Mouse (Mus musculus) heart, embryonic 11.5 days (tissue): ENCODE measurements around the gene Scel. TPM values are rescaled to one million over a fixed set of nuclear protein-coding genes. Genes with fewer than 3 reads are reported as not detected.
A peak's percentile ranks its signal among the peaks of the same experiment; 100 is the strongest.

Source experiments
- ATAC-seq: fragments of 200-750 bp; cut with Nextera tagmentation; replicated peaks from 2 replicates; pipeline ENCODE4 v1.8.0; 2017; ENCODE audit warnings: moderate library complexity; ENCODE audit not compliant: insufficient number of reproducible peaks, low FRiP score, low TSS enrichment
- H3K27ac ChIP-seq: fragments of 300-500 bp; sonication (generic); 2 replicates; pipeline ENCODE4 v1.5.1; 2014; ENCODE audit warnings: mild to moderate bottlenecking, low read depth, low read length
- H3K27me3 ChIP-seq: fragments of 300-500 bp; sonication (generic); 2 replicates; pipeline ENCODE4 v1.6.1; 2014; ENCODE audit warnings: mild to moderate bottlenecking, low read length, mixed read lengths; ENCODE audit not compliant: control insufficient read depth, insufficient read depth
- H3K36me3 ChIP-seq: fragments of 300-500 bp; sonication (generic); 2 replicates; pipeline ENCODE4 v1.6.1; 2014; ENCODE audit warnings: mild to moderate bottlenecking, low read length, moderate library complexity, mixed read lengths; ENCODE audit not compliant: control insufficient read depth, insufficient read depth
- H3K4me1 ChIP-seq: fragments of 300-500 bp; sonication (generic); 2 replicates; pipeline ENCODE4 v1.6.1; 2014; ENCODE audit warnings: low read length; ENCODE audit not compliant: control insufficient read depth, insufficient read depth
- H3K4me2 ChIP-seq: fragments of 300-500 bp; sonication (generic); 2 replicates; pipeline ENCODE4 v1.6.1; 2014; ENCODE audit warnings: mild to moderate bottlenecking, moderate library complexity
- H3K4me3 ChIP-seq: fragments of 300-500 bp; sonication (generic); 2 replicates; pipeline ENCODE4 v1.5.1; 2014; ENCODE audit warnings: low read depth, low read length
- H3K9ac ChIP-seq: fragments of 300-500 bp; sonication (generic); 2 replicates; pipeline ENCODE4 v1.6.1; 2014; ENCODE audit warnings: mild to moderate bottlenecking, low read depth, low read length, moderate library complexity
- H3K9me3 ChIP-seq: fragments of 300-500 bp; sonication (generic); replicated peaks from 2 replicates; pipeline ENCODE4 v1.6.1; 2016; ENCODE audit warnings: low read length; ENCODE audit not compliant: control insufficient read depth
- WGBS: fragments of 180-500 bp; shearing (Covaris S2); extraction: QIAGEN DNeasy Blood & Tissue Kit; methylation state at CpG from one replicate; pipeline ENCODE4 v1.1.7; 2014; ENCODE audit not compliant: insufficient replicate concordance; 5-methylcytosine and 5-hydroxymethylcytosine counted together
- polyA plus RNA-seq: library from polyadenylated mRNA; unstranded; fragments of >200 nt; fragmentation: Nextera tagmentation; extraction: Ambion mirVana; gene quantifications from 2 replicates; pipeline ENCODE4 v1.2.1, GENCODE M21; 2014

Scel gene
- polyA plus RNA-seq, 1 experiment from 2014 or later: 0.39 TPM

GRCm38 (mm10) chr14:103499060-103499459, 14.1 kb upstream of the Scel start:
- Histone ChIP-seq H3K36me3 (no peaks in the 10 kb centered on the region), H3K9ac (no peak overlapping the region), H3K27me3 (no peaks in the 10 kb centered on the region), H3K4me3 (no peak overlapping the region), H3K4me2 (no peak overlapping the region), H3K27ac (no peak overlapping the region), H3K9me3 (no peaks in the 10 kb centered on the region), H3K4me1 (no peaks in the 10 kb centered on the region)
- WGBS: 71% methylated on average over 1 of the region's 1 CpGs
- ATAC-seq: no peak

- Histone ChIP-seq H3K9me3 (no peaks in the 10 kb centered on the region), H3K4me3 (no peak overlapping the region), H3K36me3 (no peaks in the 10 kb centered on the region), H3K27ac (no peak overlapping the region), H3K9ac (no peak overlapping the region), H3K27me3 (no peaks in the 10 kb centered on the region), H3K4me2 (no peak overlapping the region), H3K4me1 (no peaks in the 10 kb centered on the region)
- WGBS: 53% methylated on average over 7 of the region's 7 CpGs
- ATAC-seq: no peak
Observed at GRCm38 (mm10) chr14:103500309-103500708, 12.8 kb upstream of the Scel start.

GRCm38 (mm10) chr14:103500941-103501340, 12.2 kb upstream of the Scel start:
- ATAC-seq: no peak
- 13% methylated on average over 4 of the region's 4 CpGs for WGBS
- no peaks in the 10 kb centered on the region for H3K36me3 ChIP-seq
- H3K27ac ChIP-seq: no peak overlapping the region
- H3K4me1 ChIP-seq: no peaks in the 10 kb centered on the region
- no peaks in the 10 kb centered on the region for H3K27me3 ChIP-seq
- no peak overlapping the region for H3K4me2 ChIP-seq
- H3K9ac ChIP-seq: no peak overlapping the region
- no peak overlapping the region for H3K4me3 ChIP-seq
- no peaks in the 10 kb centered on the region for H3K9me3 ChIP-seq

- Histone ChIP-seq H3K36me3 (no peaks in the 10 kb centered on the region), H3K9ac (no peak overlapping the region), H3K27ac (no peak overlapping the region), H3K9me3 (no peaks in the 10 kb centered on the region), H3K4me3 (no peak overlapping the region), H3K4me1 (no peaks in the 10 kb centered on the region), H3K27me3 (no peaks in the 10 kb centered on the region), H3K4me2 (no peak overlapping the region)
- 73% methylated on average over 7 of the region's 7 CpGs for WGBS
- ATAC-seq: no peak
Observed at GRCm38 (mm10) chr14:103504514-103504913, 8.6 kb upstream of the Scel start.

GRCm38 (mm10) chr14:103509544-103509943, 3.6 kb upstream of the Scel start:
- ATAC-seq: no peak
- Histone ChIP-seq H3K27me3 (no peaks in the 10 kb centered on the region), H3K9me3 (no peaks in the 10 kb centered on the region), H3K4me1 (peaks cover 3% of the 10 kb centered on the region; the same call in 1 of the 2 replicates), H3K4me2 (no peak overlapping the region), H3K9ac (no peak overlapping the region), H3K27ac (no peak overlapping the region), H3K4me3 (no peak overlapping the region), H3K36me3 (no peaks in the 10 kb centered on the region)
- WGBS: 87% methylated on average over 8 of the region's 8 CpGs

- Histone ChIP-seq H3K9me3 (no peaks in the 10 kb centered on the region), H3K4me2 (peak overlapping the region; percentile 56), H3K36me3 (no peaks in the 10 kb centered on the region), H3K27me3 (no peaks in the 10 kb centered on the region), H3K4me1 (peaks cover 3% of the 10 kb centered on the region; the same call in 1 of the 2 replicates), H3K4me3 (no peak overlapping the region), H3K9ac (no peak overlapping the region), H3K27ac (no peak overlapping the region)
- ATAC-seq: no peak
- WGBS: 74% methylated on average over 7 of the region's 7 CpGs
Observed at GRCm38 (mm10) chr14:103513473-103513811, 300 bp downstream of the Scel start.

GRCm38 (mm10) chr14:103515419-103515818, 2.3 kb downstream of the Scel start:
- H3K27ac ChIP-seq: no peak overlapping the region
- WGBS: 59% methylated on average over 8 of the region's 8 CpGs
- no peaks in the 10 kb centered on the region for H3K9me3 ChIP-seq
- ATAC-seq: no peak
- no peak overlapping the region for H3K9ac ChIP-seq
- H3K4me1 ChIP-seq: peaks cover 3% of the 10 kb centered on the region; the same call in 1 of the 2 replicates
- no peaks in the 10 kb centered on the region for H3K36me3 ChIP-seq
- no peak overlapping the region for H3K4me2 ChIP-seq
- H3K27me3 ChIP-seq: no peaks in the 10 kb centered on the region
- no peak overlapping the region for H3K4me3 ChIP-seq

GRCm38 (mm10) chr14:103526286-103526685, 13.1 kb downstream of the Scel start:
- Histone ChIP-seq H3K4me2 (no peak overlapping the region), H3K36me3 (no peaks in the 10 kb centered on the region), H3K4me1 (no peaks in the 10 kb centered on the region), H3K27me3 (no peaks in the 10 kb centered on the region), H3K27ac (no peak overlapping the region), H3K9ac (no peak overlapping the region), H3K4me3 (no peak overlapping the region), H3K9me3 (no peaks in the 10 kb centered on the region)
- ATAC-seq: no peak
- 59% methylated on average over 1 of the region's 1 CpGs for WGBS

- Histone ChIP-seq H3K9ac (no peak overlapping the region), H3K4me1 (no peaks in the 10 kb centered on the region), H3K9me3 (no peaks in the 10 kb centered on the region), H3K4me3 (no peak overlapping the region), H3K27ac (no peak overlapping the region), H3K4me2 (no peak overlapping the region), H3K36me3 (no peaks in the 10 kb centered on the region), H3K27me3 (no peaks in the 10 kb centered on the region)
- ATAC-seq: no peak
- 68% methylated on average over 13 of the region's 13 CpGs for WGBS
Observed at GRCm38 (mm10) chr14:103529733-103530367, 16.7 kb downstream of the Scel start.
